Mouse (Mus musculus) liver, postnatal 0 days (tissue): ENCODE data around the gene Slc5a10. TPM values are rescaled to one million over a fixed set of nuclear protein-coding genes. Genes with fewer than 3 reads are reported as not detected.

Experiments
- ATAC-seq: fragments of 200-750 bp; cut with Nextera tagmentation; 2 replicates; pipeline ENCODE4 v1.8.0; 2017; ENCODE audit warnings: mild to moderate bottlenecking, moderate library complexity
- DNase-seq: peaks from one replicate; pipeline ENCODE4 v3.0.0-alpha.2; 2016
- H3K27ac ChIP-seq: fragments of 300-500 bp; sonication (generic); 2 replicates; pipeline ENCODE4 v1.5.1; 2014; ENCODE audit warnings: antibody characterized with exemption, moderate library complexity, mild to moderate bottlenecking, low read depth
- H3K27me3 ChIP-seq: fragments of 300-500 bp; sonication (generic); 2 replicates; pipeline ENCODE4 v1.6.1; 2014; ENCODE audit warnings: low read length, control low read depth, mixed read lengths; ENCODE audit not compliant: insufficient read depth
- H3K36me3 ChIP-seq: fragments of 300-500 bp; sonication (generic); replicated peaks from 2 replicates; pipeline ENCODE4 v1.6.1; 2014; ENCODE audit warnings: mild to moderate bottlenecking, control low read depth, low read length, moderate library complexity, mixed read lengths; ENCODE audit not compliant: insufficient read depth
- H3K4me1 ChIP-seq: fragments of 300-500 bp; sonication (generic); 2 replicates; pipeline ENCODE4 v1.6.1; 2014; ENCODE audit warnings: antibody characterized with exemption, mild to moderate bottlenecking, control low read depth; ENCODE audit not compliant: insufficient read depth
- H3K4me2 ChIP-seq: fragments of 300-500 bp; sonication (generic); 2 replicates; pipeline ENCODE4 v1.6.1; 2014; ENCODE audit warnings: low read depth, mild to moderate bottlenecking, low read length, moderate library complexity, mixed read lengths
- H3K4me3 ChIP-seq: fragments of 300-500 bp; sonication (generic); 2 replicates; pipeline ENCODE4 v1.5.1; 2014; ENCODE audit warnings: low read depth, low read length
- H3K9ac ChIP-seq: fragments of 300-500 bp; sonication (generic); replicated peaks from 2 replicates; pipeline ENCODE4 v1.6.1; 2014; ENCODE audit warnings: mild to moderate bottlenecking, moderate library complexity
- H3K9me3 ChIP-seq: fragments of 300-500 bp; sonication (generic); 2 replicates; pipeline ENCODE4 v1.6.1; 2016; ENCODE audit warnings: mild to moderate bottlenecking, control low read depth, low read length, mixed read lengths
- CTCF ChIP-seq: sonication (generic); IDR thresholded peaks from 2 replicates; pipeline ENCODE4 v1.5.1; 2016; ENCODE audit warnings: antibody characterized with exemption, low read depth
- EP300 ChIP-seq: IDR thresholded peaks from 2 replicates; pipeline ENCODE4 v1.6.1; 2016; ENCODE audit warnings: antibody characterized with exemption, low read depth, mild to moderate bottlenecking
- WGBS: fragments of 180-500 bp; shearing (Covaris S2); extraction: QIAGEN DNeasy Blood & Tissue Kit; methylation state at CpG from one replicate; pipeline ENCODE4 v1.1.7; 2014; ENCODE audit not compliant: insufficient replicate concordance; 5-methylcytosine and 5-hydroxymethylcytosine counted together
- polyA plus RNA-seq: library from polyadenylated mRNA; unstranded; fragments of >200 nt; fragmentation: Nextera tagmentation; extraction: Ambion mirVana; gene quantifications from 2 replicates; pipeline ENCODE4 v1.2.1, GENCODE M21; 2015

Slc5a10 gene
- polyA plus RNA-seq: not detected in 2 replicates

DNA sequence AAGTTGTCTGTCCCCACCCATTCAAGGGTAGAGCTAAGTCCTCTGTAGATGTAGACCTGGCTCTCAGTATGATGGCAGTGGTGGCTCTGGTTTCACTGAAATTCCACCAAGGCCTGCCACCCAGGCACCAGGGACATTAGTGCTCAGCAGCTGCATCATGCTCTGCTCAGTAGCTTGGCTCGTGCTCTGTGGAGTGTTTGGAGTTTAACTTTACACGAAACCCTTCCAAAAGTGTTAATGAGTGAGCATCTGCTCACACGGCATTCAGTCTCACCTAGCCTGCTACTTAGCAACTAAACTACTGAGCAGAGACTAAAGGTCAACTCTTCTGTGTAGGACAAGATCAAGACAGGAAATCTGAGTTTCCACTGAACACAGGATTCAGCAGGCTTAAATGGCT, at the start of gene Slc5a10:
TSS of gene Slc5a10 (minus strand) at position 191 of the 400 bp plus-strand sequence.
- Histone ChIP-seq H3K4me1 (no peaks in the 10 kb centered on the region), H3K4me3 (no peak within 1 kb of the TSS), H3K36me3 (no peaks in the 10 kb centered on the region), H3K27ac (no peak within 1 kb of the TSS), H3K9ac (no peak within 1 kb of the TSS), H3K4me2 (no peak within 1 kb of the TSS), H3K9me3 (no peaks in the 10 kb centered on the region), H3K27me3 (no peaks in the 10 kb centered on the region)
- DNase-seq (no peak), ATAC-seq (no peak)
- 65% methylated on average over 3 of the region's 3 CpGs for whole genome bisulfite sequencing
- TF ChIP-seq EP300: no peak
- TF ChIP-seq CTCF: no peak

- under 1% methylated on average over 50 of the region's 51 CpGs for WGBS
- DNase-seq (peak; percentile 100), ATAC-seq (peak; percentile 97)
- peak within 1 kb of the TSS; percentile 97 for H3K27ac ChIP-seq
- peak within 1 kb of the TSS; percentile 80 for H3K4me2 ChIP-seq
- H3K36me3 ChIP-seq: no peaks in the 10 kb centered on the region
- H3K9ac ChIP-seq: peak within 1 kb of the TSS; percentile 85
- H3K4me1 ChIP-seq: peaks cover 9% of the 10 kb centered on the region; the same call in 1 of the 2 replicates
- no peaks in the 10 kb centered on the region for H3K9me3 ChIP-seq
- H3K27me3 ChIP-seq: no peaks in the 10 kb centered on the region
- TF ChIP-seq EP300 (no peak), CTCF (no peak)
- H3K4me3 ChIP-seq: peak within 1 kb of the TSS; percentile 79
Observed at GRCm38 (mm10) chr11:61761584-61762407, 41.2 kb upstream of the Slc5a10 start, which contains the start of gene Prpsap2. Prpsap2 (minus strand) TSS chr11:61762088.

- Histone ChIP-seq H3K36me3 (no peaks in the 10 kb centered on the region), H3K27ac (no peak overlapping the region), H3K4me2 (peak overlapping the region; percentile 80), H3K4me1 (peaks cover 11% of the 10 kb centered on the region; the same call in 1 of the 2 replicates), H3K9me3 (no peaks in the 10 kb centered on the region), H3K9ac (no peak overlapping the region), H3K27me3 (no peaks in the 10 kb centered on the region), H3K4me3 (0 out of 2 replicates have a peak overlapping the region, but pooled peaks have one; percentile 79)
- ATAC-seq (no peak), DNase-seq (peak; percentile 24)
- TF ChIP-seq CTCF: peak; percentile 37
- TF ChIP-seq EP300: no peak
- 50% methylated on average over 5 of the region's 5 CpGs for WGBS
Observed at GRCm38 (mm10) chr11:61760518-61760917, 39.9 kb upstream of the Slc5a10 start.

DNA sequence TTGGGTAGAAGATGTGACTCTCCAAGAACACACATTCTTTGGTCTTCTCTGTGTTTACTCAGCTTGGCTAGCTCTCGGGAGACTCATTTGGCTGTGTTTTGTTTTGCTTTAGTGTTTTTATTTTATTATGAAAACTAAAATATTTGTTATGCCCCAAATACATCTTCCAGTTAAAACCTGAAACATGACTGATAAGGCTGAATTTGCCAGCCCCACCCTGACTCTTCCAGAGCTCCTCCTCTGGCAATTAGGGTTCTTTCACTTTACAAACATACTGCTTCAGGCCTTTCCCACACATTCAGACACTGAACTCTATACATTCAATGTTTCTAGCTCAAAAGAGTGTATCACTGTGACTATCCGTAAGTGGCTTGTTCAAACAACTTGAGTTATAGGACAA, 36.5 kb upstream of the Slc5a10 start:
- peaks cover 11% of the 10 kb centered on the region; the same call in 1 of the 2 replicates for H3K4me1 ChIP-seq
- no peak overlapping the region for H3K9ac ChIP-seq
- ATAC-seq (no peak), DNase-seq (no peak)
- no peaks in the 10 kb centered on the region for H3K27me3 ChIP-seq
- TF ChIP-seq EP300 (no peak), CTCF (no peak)
- H3K36me3 ChIP-seq: peaks cover 11% of the 10 kb centered on the region
- no peak overlapping the region for H3K4me2 ChIP-seq
- 77% methylated on average over 2 of the region's 2 CpGs for WGBS
- H3K4me3 ChIP-seq: no peak overlapping the region
- no peaks in the 10 kb centered on the region for H3K9me3 ChIP-seq
- no peak overlapping the region for H3K27ac ChIP-seq

- no peaks in the 10 kb centered on the region for H3K27me3 ChIP-seq
- no peak overlapping the region for H3K9ac ChIP-seq
- no peak overlapping the region for H3K4me3 ChIP-seq
- no peak overlapping the region for H3K27ac ChIP-seq
- H3K36me3 ChIP-seq: peaks cover 29% of the 10 kb centered on the region
- no peaks in the 10 kb centered on the region for H3K9me3 ChIP-seq
- no peak overlapping the region for H3K4me2 ChIP-seq
- no peak for ATAC-seq
- no peak for DNase-seq
- no peak for TF ChIP-seq EP300
- peak; percentile 74 for TF ChIP-seq CTCF
- H3K4me1 ChIP-seq: 0 out of 2 replicates have a peak, but pooled peaks cover under 1% of the 10 kb centered on the region
- 75% methylated on average over 5 of the region's 5 CpGs for WGBS
Observed at GRCm38 (mm10) chr11:61751612-61752011, 31.0 kb upstream of the Slc5a10 start.

GRCm38 (mm10) chr11:61747161-61747560, 26.5 kb upstream of the Slc5a10 start:
- Histone ChIP-seq H3K36me3 (peaks cover 34% of the 10 kb centered on the region), H3K27ac (no peak overlapping the region), H3K27me3 (no peaks in the 10 kb centered on the region), H3K4me2 (no peak overlapping the region), H3K9ac (no peak overlapping the region), H3K9me3 (no peaks in the 10 kb centered on the region), H3K4me1 (no peaks in the 10 kb centered on the region), H3K4me3 (no peak overlapping the region)
- WGBS: 83% methylated on average over 3 of the region's 3 CpGs
- ATAC-seq (no peak), DNase-seq (no peak)
- TF ChIP-seq EP300 (no peak), CTCF (no peak)
